ENCODE assay signal across 25 mouse cellular contexts in genomic region chr11:72255629-72256028, GRCm38 (mm10). TPM values are rescaled to one million over a fixed set of nuclear protein-coding genes. Genes with fewer than 3 reads are reported as not detected.
DNase-seq lines count a peak whose midpoint lies in the region; ATAC-seq and TF ChIP-seq lines count a peak whose summit lies in the region.
"Had no signal": no experiment of that assay in that cellular context is flagged by ENCODE, and none has a peak within 500 bp of the region (broad histone marks: within the 10 kb centered on the region; RNA-seq: fewer than 3 reads in every experiment).

No protein-coding gene starts in this region.

- peak; percentile 2 for DNase-seq in forebrain, embryonic 11.5 days (ENCODE audit: low spot score)
- DNase-seq in forebrain, embryonic 10.5 days (ENCODE audit: extremely low spot score, low spot score): no peak
- no peak for DNase-seq in gastrocnemius, postnatal 10 days
- no peak for DNase-seq in kidney, postnatal 36 days
- DNase-seq: adrenal gland, adult 2 months; adrenal gland, adult 8-10 months; adrenal gland, postnatal 10 days; adrenal gland, postnatal 14 days; adrenal gland, postnatal 25 days; adrenal gland, postnatal 36 days; B cell, adult 2 months; cerebellum, adult 11 months; cerebellum, adult 11-12 months; cerebellum, adult 18-20 months had no signal

- H3K36me3 ChIP-seq in forebrain, embryonic 11.5 days (ENCODE audit: control insufficient read depth, insufficient read depth, low read length): no peaks in the 10 kb centered on the region
- no peaks in the 10 kb centered on the region for H3K36me3 ChIP-seq in forebrain, embryonic 10.5 days (replicated peaks)
- no peaks in the 10 kb centered on the region for H3K36me3 ChIP-seq in intestine, embryonic 15.5 days
- H3K36me3 ChIP-seq in intestine, embryonic 16.5 days (ENCODE audit: control insufficient read depth, insufficient read depth, low read length): no peaks in the 10 kb centered on the region
- H3K36me3 ChIP-seq in intestine, postnatal 0 days (ENCODE audit: control insufficient read depth, insufficient read depth): no peaks in the 10 kb centered on the region
- H3K36me3 ChIP-seq: G1E had no signal

- H3K27ac ChIP-seq in forebrain, embryonic 11.5 days (ENCODE audit: low read depth, low read length): no peak overlapping the region
- H3K27ac ChIP-seq in forebrain, embryonic 10.5 days: no peak overlapping the region
- H3K27ac ChIP-seq in intestine, embryonic 15.5 days: no peak overlapping the region
- H3K27ac ChIP-seq in intestine, embryonic 16.5 days (ENCODE audit: low read length): no peak overlapping the region
- no peak overlapping the region for H3K27ac ChIP-seq in intestine, postnatal 0 days (ENCODE audit: low read depth, low read length)

- H3K27me3 ChIP-seq in forebrain, embryonic 11.5 days (ENCODE audit: control insufficient read depth, insufficient read depth, low read length): no peaks in the 10 kb centered on the region
- H3K27me3 ChIP-seq in forebrain, embryonic 10.5 days (ENCODE audit: poor library complexity, severe bottlenecking): no peaks in the 10 kb centered on the region
- peaks cover under 1% of the 10 kb centered on the region; the same call in 1 of the 2 replicates for H3K27me3 ChIP-seq in intestine, embryonic 15.5 days (replicated peaks)
- H3K27me3 ChIP-seq in intestine, embryonic 16.5 days (replicated peaks; ENCODE audit: control insufficient read depth, insufficient read depth, low read length): no peaks in the 10 kb centered on the region
- H3K27me3 ChIP-seq in intestine, postnatal 0 days (replicated peaks; ENCODE audit: control insufficient read depth, insufficient read depth, low read length): 0 out of 2 replicates have a peak, but pooled peaks cover 3% of the 10 kb centered on the region

- H3K9ac ChIP-seq in forebrain, embryonic 11.5 days (ENCODE audit: low read length): no peak overlapping the region
- no peak overlapping the region for H3K9ac ChIP-seq in intestine, embryonic 15.5 days
- H3K9ac ChIP-seq in intestine, embryonic 16.5 days (ENCODE audit: low read depth, low read length): no peak overlapping the region
- no peak overlapping the region for H3K9ac ChIP-seq in intestine, postnatal 0 days (ENCODE audit: low read depth, low read length)

- 89% methylated on average over 4 of the region's 4 CpGs for WGBS in forebrain, embryonic 11.5 days
- WGBS in forebrain, embryonic 10.5 days: 93% methylated on average over 4 of the region's 4 CpGs
- WGBS in intestine, embryonic 15.5 days: 87% methylated on average over 4 of the region's 4 CpGs
- 88% methylated on average over 4 of the region's 4 CpGs for WGBS in intestine, embryonic 16.5 days
- 69% methylated on average over 4 of the region's 4 CpGs for WGBS in intestine, postnatal 0 days

- H3K9me3 ChIP-seq in forebrain, embryonic 11.5 days (ENCODE audit: control insufficient read depth, low read length): no peaks in the 10 kb centered on the region
- no peaks in the 10 kb centered on the region for H3K9me3 ChIP-seq in forebrain, embryonic 10.5 days
- no peaks in the 10 kb centered on the region for H3K9me3 ChIP-seq in intestine, embryonic 15.5 days
- no peaks in the 10 kb centered on the region for H3K9me3 ChIP-seq in intestine, embryonic 16.5 days (ENCODE audit: control insufficient read depth, low read length)
- no peaks in the 10 kb centered on the region for H3K9me3 ChIP-seq in intestine, postnatal 0 days (ENCODE audit: control insufficient read depth)
- H3K9me3 ChIP-seq: G1E had no signal

- no peak for TF ChIP-seq CTCF in intestine, postnatal 0 days (IDR thresholded peaks at IDR 0.05; ENCODE audit: low read depth)

- no peak overlapping the region for H3K4me3 ChIP-seq in forebrain, embryonic 11.5 days (ENCODE audit: low read depth, low read length)
- H3K4me3 ChIP-seq in forebrain, embryonic 10.5 days: no peak overlapping the region
- H3K4me3 ChIP-seq in intestine, embryonic 15.5 days (replicated peaks): no peak overlapping the region
- H3K4me3 ChIP-seq in intestine, embryonic 16.5 days (ENCODE audit: low read length): no peak overlapping the region
- no peak overlapping the region for H3K4me3 ChIP-seq in intestine, postnatal 0 days (ENCODE audit: low read depth, low read length)

- no peak overlapping the region for H3K4me2 ChIP-seq in forebrain, embryonic 11.5 days (ENCODE audit: low read depth, low read length, severe bottlenecking)
- no peak overlapping the region for H3K4me2 ChIP-seq in intestine, embryonic 15.5 days (replicated peaks)
- no peak overlapping the region for H3K4me2 ChIP-seq in intestine, embryonic 16.5 days (ENCODE audit: low read depth, low read length)
- H3K4me2 ChIP-seq in intestine, postnatal 0 days (replicated peaks; ENCODE audit: low read depth): no peak overlapping the region

- no peak for ATAC-seq in forebrain, embryonic 11.5 days (replicated peaks; ENCODE audit: low FRiP score)
- ATAC-seq in intestine, embryonic 15.5 days: 0 out of 2 replicates have a peak, but pooled peaks have one; percentile 49
- peak; percentile 77 for ATAC-seq in intestine, embryonic 16.5 days
- peak; percentile 77 for ATAC-seq in intestine, postnatal 0 days
- ATAC-seq in cerebellum, adult (ENCODE audit: insufficient number of reproducible peaks, low FRiP score, low TSS enrichment): no peak
- ATAC-seq: activated CD4-positive, CD25-positive, alpha-beta regulatory T cell, adult 4 months; CD4-positive, CD25-positive, alpha-beta regulatory T cell, adult 4 months; Patski had no signal

- H3K4me1 ChIP-seq in forebrain, embryonic 11.5 days (replicated peaks; ENCODE audit: control insufficient read depth, insufficient read depth, low read length): no peaks in the 10 kb centered on the region
- 0 out of 2 replicates have a peak, but pooled peaks cover 4% of the 10 kb centered on the region for H3K4me1 ChIP-seq in forebrain, embryonic 10.5 days
- no peaks in the 10 kb centered on the region for H3K4me1 ChIP-seq in intestine, embryonic 15.5 days (replicated peaks)
- H3K4me1 ChIP-seq in intestine, embryonic 16.5 days (ENCODE audit: control insufficient read depth, insufficient read depth, low read length): no peaks in the 10 kb centered on the region
- H3K4me1 ChIP-seq in intestine, postnatal 0 days (replicated peaks; ENCODE audit: control insufficient read depth, insufficient read depth, low read length): no peaks in the 10 kb centered on the region

RNA-seq across cellular contexts. Expression of gene Slc13a5, which starts 11.4 kb away (rescaled TPM):
- polyA plus RNA-seq in forebrain, embryonic 11.5 days (2014; fragmentation: Nextera tagmentation; extraction: Ambion mirVana): not detected in 2 replicates
- 0.20 TPM in 1 of 2 replicates, not detected in the other for polyA plus RNA-seq in forebrain, embryonic 10.5 days (2016; fragmentation: Nextera tagmentation; extraction: Ambion mirVana)
- 0.11 and 0.49 TPM in 2 replicates for polyA plus RNA-seq in intestine, embryonic 15.5 days (2015; fragmentation: Nextera tagmentation; extraction: Ambion mirVana)
- 0.11 and 0.16 TPM in 2 replicates for polyA plus RNA-seq in intestine, embryonic 16.5 days (2015; fragmentation: Nextera tagmentation; extraction: Ambion mirVana)
- polyA plus RNA-seq in intestine, postnatal 0 days (2015; fragmentation: Nextera tagmentation; extraction: Ambion mirVana): 0.17 and 0.22 TPM in 2 replicates
- total RNA-seq in gastrocnemius, postnatal 10 days (2021): 10 to 100 TPM in 1 of 2 experiments, under 1 TPM in 1; 0.33 to 10.5 TPM
- total RNA-seq: adrenal gland, adult 18-20 months; CH12.LX; MEL had no signal
- polyA plus RNA-seq: activated CD4-positive, CD25-positive, alpha-beta regulatory T cell, adult 4 months; CD4-positive, CD25-positive, alpha-beta regulatory T cell, adult 4 months; G1E had no signal

RNA-seq across cellular contexts. Expression of gene Med31, which starts 40.2 kb away (rescaled TPM):
- 47.3 and 48.7 TPM in 2 replicates for polyA plus RNA-seq in forebrain, embryonic 11.5 days (2014; fragmentation: Nextera tagmentation; extraction: Ambion mirVana)
- 44.8 and 47.1 TPM in 2 replicates for polyA plus RNA-seq in forebrain, embryonic 10.5 days (2016; fragmentation: Nextera tagmentation; extraction: Ambion mirVana)
- 33.0 and 34.3 TPM in 2 replicates for polyA plus RNA-seq in intestine, embryonic 15.5 days (2015; fragmentation: Nextera tagmentation; extraction: Ambion mirVana)
- 27.6 and 30.4 TPM in 2 replicates for polyA plus RNA-seq in intestine, embryonic 16.5 days (2015; fragmentation: Nextera tagmentation; extraction: Ambion mirVana)
- polyA plus RNA-seq in intestine, postnatal 0 days (2015; fragmentation: Nextera tagmentation; extraction: Ambion mirVana): 23.9 and 25.5 TPM in 2 replicates
- 1 to 10 TPM; 8.2 to 9.2 TPM for total RNA-seq in gastrocnemius, postnatal 10 days (2021)

RNA-seq across cellular contexts. Expression of gene Xaf1, which starts 45.8 kb away (rescaled TPM):
- polyA plus RNA-seq in forebrain, embryonic 11.5 days (2014; fragmentation: Nextera tagmentation; extraction: Ambion mirVana): 1.4 and 2.4 TPM in 2 replicates
- 2.6 and 2.9 TPM in 2 replicates for polyA plus RNA-seq in forebrain, embryonic 10.5 days (2016; fragmentation: Nextera tagmentation; extraction: Ambion mirVana)
- polyA plus RNA-seq in intestine, embryonic 15.5 days (2015; fragmentation: Nextera tagmentation; extraction: Ambion mirVana): 4.7 and 4.9 TPM in 2 replicates
- 4.8 and 5.4 TPM in 2 replicates for polyA plus RNA-seq in intestine, embryonic 16.5 days (2015; fragmentation: Nextera tagmentation; extraction: Ambion mirVana)
- polyA plus RNA-seq in intestine, postnatal 0 days (2015; fragmentation: Nextera tagmentation; extraction: Ambion mirVana): 56.1 and 59.9 TPM in 2 replicates
- 1 to 10 TPM; 9.3 to 9.8 TPM for total RNA-seq in gastrocnemius, postnatal 10 days (2021)

RNA-seq across cellular contexts. Expression of gene Txndc17, which starts 48.3 kb away (rescaled TPM):
- polyA plus RNA-seq in forebrain, embryonic 11.5 days (2014; fragmentation: Nextera tagmentation; extraction: Ambion mirVana): 147 and 156 TPM in 2 replicates
- polyA plus RNA-seq in forebrain, embryonic 10.5 days (2016; fragmentation: Nextera tagmentation; extraction: Ambion mirVana): 172 and 176 TPM in 2 replicates
- polyA plus RNA-seq in intestine, embryonic 15.5 days (2015; fragmentation: Nextera tagmentation; extraction: Ambion mirVana): 340 and 361 TPM in 2 replicates
- 423 and 443 TPM in 2 replicates for polyA plus RNA-seq in intestine, embryonic 16.5 days (2015; fragmentation: Nextera tagmentation; extraction: Ambion mirVana)
- 642 and 665 TPM in 2 replicates for polyA plus RNA-seq in intestine, postnatal 0 days (2015; fragmentation: Nextera tagmentation; extraction: Ambion mirVana)
- total RNA-seq in gastrocnemius, postnatal 10 days (2021): 10 to 100 TPM; 37.9 to 40.3 TPM

RNA-seq across cellular contexts. Expression of gene 4933427D14Rik, which starts 48.4 kb away (rescaled TPM):
- polyA plus RNA-seq in forebrain, embryonic 11.5 days (2014; fragmentation: Nextera tagmentation; extraction: Ambion mirVana): 18.7 and 19.2 TPM in 2 replicates
- polyA plus RNA-seq in forebrain, embryonic 10.5 days (2016; fragmentation: Nextera tagmentation; extraction: Ambion mirVana): 16.2 and 16.4 TPM in 2 replicates
- polyA plus RNA-seq in intestine, embryonic 15.5 days (2015; fragmentation: Nextera tagmentation; extraction: Ambion mirVana): 12.7 and 15.2 TPM in 2 replicates
- 7.9 and 9.5 TPM in 2 replicates for polyA plus RNA-seq in intestine, embryonic 16.5 days (2015; fragmentation: Nextera tagmentation; extraction: Ambion mirVana)
- polyA plus RNA-seq in intestine, postnatal 0 days (2015; fragmentation: Nextera tagmentation; extraction: Ambion mirVana): 4.3 and 4.8 TPM in 2 replicates
- 1 to 10 TPM; 2.0 to 5.6 TPM for total RNA-seq in gastrocnemius, postnatal 10 days (2021)

Comparison
In these comparisons a context has a peak if more than half of its experiments do, and no peak if none do; other contexts are left out.
1. ATAC-seq: peak in intestine, embryonic 15.5 days (single experiment), intestine, embryonic 16.5 days (single experiment) and intestine, postnatal 0 days (single experiment); none in forebrain, embryonic 11.5 days (single experiment) and cerebellum, adult (single experiment).